9 mouse cellular contexts compared by ENCODE assay signal in genomic region chr10:80397524-80398173, GRCm38 (mm10). TPM values are rescaled to one million over a fixed set of nuclear protein-coding genes. Genes with fewer than 3 reads are reported as not detected.
A peak's percentile ranks its signal among the peaks of the same experiment; 100 is the strongest.
DNase-seq lines count a peak whose midpoint lies in the region; ATAC-seq lines count a peak whose summit lies in the region.
"Had no signal": no experiment of that assay in that cellular context is flagged by ENCODE, and none has a peak within 500 bp of the region (broad histone marks: within the 10 kb centered on the region; RNA-seq: fewer than 3 reads in every experiment).

No protein-coding gene starts in this region.

- ATAC-seq in lung, embryonic 15.5 days (ENCODE audit: borderline replicate concordance, extremely low read depth, low FRiP score, low TSS enrichment) = no peak
- ATAC-seq in neural tube, embryonic 15.5 days (ENCODE audit: low FRiP score) = no peak

- H3K9me3 ChIP-seq in lung, embryonic 15.5 days = no peaks in the 10 kb centered on the region
- no peaks in the 10 kb centered on the region for H3K9me3 ChIP-seq in forebrain, embryonic 10.5 days
- H3K9me3 ChIP-seq in limb, embryonic 10.5 days (replicated peaks) = no peaks in the 10 kb centered on the region
- no peaks in the 10 kb centered on the region for H3K9me3 ChIP-seq in neural tube, embryonic 15.5 days (replicated peaks)

- no peak for DNase-seq in lung, postnatal 14 days
- DNase-seq in forebrain, embryonic 10.5 days (ENCODE audit: extremely low spot score, low spot score) = no peak
- no peak for DNase-seq in limb, embryonic 10.5 days (ENCODE audit: low spot score)
- no peak for DNase-seq in yolk sac, embryonic 10.5 days (ENCODE audit: low spot score)
- DNase-seq in kidney, postnatal 14 days = no peak
- no peak for DNase-seq in spleen, postnatal 10 days (ENCODE audit: low spot score in 2 of 2)
- DNase-seq: kidney, adult 9 months had no signal

- peak overlapping the region; percentile 85 for H3K4me3 ChIP-seq in lung, embryonic 15.5 days
- H3K4me3 ChIP-seq in forebrain, embryonic 10.5 days = peak overlapping the region; percentile 78
- H3K4me3 ChIP-seq in limb, embryonic 10.5 days = peak overlapping the region; percentile 88
- H3K4me3 ChIP-seq in neural tube, embryonic 15.5 days (replicated peaks) = peak overlapping the region; percentile 70

- H3K9ac ChIP-seq in lung, embryonic 15.5 days = peak overlapping the region; percentile 100
- peak overlapping the region; percentile 91 for H3K9ac ChIP-seq in neural tube, embryonic 15.5 days (replicated peaks)

- peak overlapping the region; percentile 92 for H3K4me2 ChIP-seq in lung, embryonic 15.5 days
- H3K4me2 ChIP-seq in neural tube, embryonic 15.5 days = peak overlapping the region; percentile 71

- H3K27ac ChIP-seq in lung, embryonic 15.5 days = peak overlapping the region; percentile 100
- peak overlapping the region; percentile 99 for H3K27ac ChIP-seq in forebrain, embryonic 10.5 days
- H3K27ac ChIP-seq in limb, embryonic 10.5 days = peak overlapping the region; percentile 100
- H3K27ac ChIP-seq in neural tube, embryonic 15.5 days (replicated peaks) = peak overlapping the region; percentile 100

- peaks cover 29% of the 10 kb centered on the region for H3K4me1 ChIP-seq in lung, embryonic 15.5 days
- peaks cover 44% of the 10 kb centered on the region for H3K4me1 ChIP-seq in forebrain, embryonic 10.5 days
- H3K4me1 ChIP-seq in limb, embryonic 10.5 days = peaks cover 52% of the 10 kb centered on the region
- peaks cover 30% of the 10 kb centered on the region for H3K4me1 ChIP-seq in neural tube, embryonic 15.5 days

- H3K36me3 ChIP-seq in lung, embryonic 15.5 days = peaks cover 52% of the 10 kb centered on the region
- H3K36me3 ChIP-seq in forebrain, embryonic 10.5 days (replicated peaks) = peaks cover 71% of the 10 kb centered on the region
- H3K36me3 ChIP-seq in limb, embryonic 10.5 days = peaks cover 76% of the 10 kb centered on the region
- peaks cover 45% of the 10 kb centered on the region for H3K36me3 ChIP-seq in neural tube, embryonic 15.5 days

- no peaks in the 10 kb centered on the region for H3K27me3 ChIP-seq in lung, embryonic 15.5 days
- no peaks in the 10 kb centered on the region for H3K27me3 ChIP-seq in forebrain, embryonic 10.5 days (ENCODE audit: poor library complexity, severe bottlenecking)
- no peaks in the 10 kb centered on the region for H3K27me3 ChIP-seq in limb, embryonic 10.5 days (ENCODE audit: low read depth, poor library complexity, severe bottlenecking)
- H3K27me3 ChIP-seq in neural tube, embryonic 15.5 days (replicated peaks) = no peaks in the 10 kb centered on the region

- WGBS in lung, embryonic 15.5 days = 28% methylated on average over 8 of the region's 8 CpGs
- WGBS in forebrain, embryonic 10.5 days = 64% methylated on average over 8 of the region's 8 CpGs
- WGBS in limb, embryonic 10.5 days = 73% methylated on average over 8 of the region's 8 CpGs
- WGBS in neural tube, embryonic 15.5 days = 40% methylated on average over 8 of the region's 8 CpGs

RNA-seq across cellular contexts. Expression of gene Mbd3, which starts 1.7 kb away (rescaled TPM):
- polyA plus RNA-seq in lung, embryonic 15.5 days (2015; fragmentation: Nextera tagmentation; extraction: Ambion mirVana) = 276 and 277 TPM in 2 replicates
- polyA plus RNA-seq in forebrain, embryonic 10.5 days (2016; fragmentation: Nextera tagmentation; extraction: Ambion mirVana) = 343 and 346 TPM in 2 replicates
- 453 and 469 TPM in 2 replicates for polyA plus RNA-seq in limb, embryonic 10.5 days (2016; fragmentation: Nextera tagmentation; extraction: Ambion mirVana)
- 195 and 209 TPM in 2 replicates for polyA plus RNA-seq in neural tube, embryonic 15.5 days (2015; fragmentation: Nextera tagmentation; extraction: Ambion mirVana)

RNA-seq across cellular contexts. Expression of gene Uqcr11, which starts 9.0 kb away (rescaled TPM):
- 628 and 681 TPM in 2 replicates for polyA plus RNA-seq in lung, embryonic 15.5 days (2015; fragmentation: Nextera tagmentation; extraction: Ambion mirVana)
- 625 and 631 TPM in 2 replicates for polyA plus RNA-seq in forebrain, embryonic 10.5 days (2016; fragmentation: Nextera tagmentation; extraction: Ambion mirVana)
- polyA plus RNA-seq in limb, embryonic 10.5 days (2016; fragmentation: Nextera tagmentation; extraction: Ambion mirVana) = 651 and 677 TPM in 2 replicates
- 731 and 790 TPM in 2 replicates for polyA plus RNA-seq in neural tube, embryonic 15.5 days (2015; fragmentation: Nextera tagmentation; extraction: Ambion mirVana)

RNA-seq across cellular contexts. Expression of gene Mex3d, which starts 10.2 kb away (rescaled TPM):
- polyA plus RNA-seq in lung, embryonic 15.5 days (2015; fragmentation: Nextera tagmentation; extraction: Ambion mirVana) = 7.9 and 9.6 TPM in 2 replicates
- 6.8 and 7.0 TPM in 2 replicates for polyA plus RNA-seq in forebrain, embryonic 10.5 days (2016; fragmentation: Nextera tagmentation; extraction: Ambion mirVana)
- 7.2 and 7.5 TPM in 2 replicates for polyA plus RNA-seq in limb, embryonic 10.5 days (2016; fragmentation: Nextera tagmentation; extraction: Ambion mirVana)
- 9.1 and 14.0 TPM in 2 replicates for polyA plus RNA-seq in neural tube, embryonic 15.5 days (2015; fragmentation: Nextera tagmentation; extraction: Ambion mirVana)

RNA-seq across cellular contexts. Expression of gene Tcf3, which starts 35.8 kb away (rescaled TPM):
- 122 and 126 TPM in 2 replicates for polyA plus RNA-seq in lung, embryonic 15.5 days (2015; fragmentation: Nextera tagmentation; extraction: Ambion mirVana)
- polyA plus RNA-seq in forebrain, embryonic 10.5 days (2016; fragmentation: Nextera tagmentation; extraction: Ambion mirVana) = 191 and 199 TPM in 2 replicates
- 260 and 283 TPM in 2 replicates for polyA plus RNA-seq in limb, embryonic 10.5 days (2016; fragmentation: Nextera tagmentation; extraction: Ambion mirVana)
- 33.4 and 51.7 TPM in 2 replicates for polyA plus RNA-seq in neural tube, embryonic 15.5 days (2015; fragmentation: Nextera tagmentation; extraction: Ambion mirVana)

RNA-seq across cellular contexts. Expression of gene Plk5, which starts 41.4 kb away (rescaled TPM):
- 0.74 and 1.0 TPM in 2 replicates for polyA plus RNA-seq in lung, embryonic 15.5 days (2015; fragmentation: Nextera tagmentation; extraction: Ambion mirVana)
- 0.43 and 0.71 TPM in 2 replicates for polyA plus RNA-seq in forebrain, embryonic 10.5 days (2016; fragmentation: Nextera tagmentation; extraction: Ambion mirVana)
- 0.31 and 0.48 TPM in 2 replicates for polyA plus RNA-seq in limb, embryonic 10.5 days (2016; fragmentation: Nextera tagmentation; extraction: Ambion mirVana)
- 3.9 and 6.1 TPM in 2 replicates for polyA plus RNA-seq in neural tube, embryonic 15.5 days (2015; fragmentation: Nextera tagmentation; extraction: Ambion mirVana)
